Mouse (Mus musculus): ENCODE measurements around the gene Gm6465. TPM values are rescaled to one million over a fixed set of nuclear protein-coding genes. Genes with fewer than 3 reads are reported as not detected.
"Not testable (repeated sequence)": the region's sequence is repeated elsewhere in the genome, so short reads cannot be mapped to it uniquely, and the experiment has no call there.

Gm6465 gene
- not detected in 2 replicates for polyA plus RNA-seq (2014; fragmentation: Nextera tagmentation; extraction: Ambion mirVana)

DNA sequence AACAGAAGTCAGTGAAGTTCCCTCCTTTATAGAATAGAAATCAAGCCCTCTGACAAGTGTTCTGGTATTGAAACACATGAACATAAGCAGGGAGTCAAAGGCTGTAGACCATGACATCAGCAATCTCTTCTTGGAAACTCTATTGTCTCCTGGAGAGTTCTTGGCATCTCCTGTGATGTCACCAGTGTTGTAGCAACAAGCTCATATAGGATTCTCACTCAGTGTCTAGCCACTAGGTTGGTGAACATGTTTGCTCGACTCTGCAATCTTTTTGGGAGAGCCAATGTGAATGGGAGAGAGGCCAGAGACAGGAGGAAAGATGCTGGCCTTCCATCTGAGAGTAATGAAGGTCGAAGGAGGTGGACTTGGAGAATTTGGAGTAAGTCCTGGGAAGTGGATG, at the start of gene Gm6465:
TSS of gene Gm6465 (plus strand) at position 301 of the 400 bp plus-strand sequence.
- not testable (repeated sequence) for H3K9me3 ChIP-seq (ENCODE audit: control insufficient read depth, low read length); H3K4me3 ChIP-seq (ENCODE audit: low read depth, low read length)
- WGBS = 69% methylated on average over 2 of the region's 2 CpGs

DNA sequence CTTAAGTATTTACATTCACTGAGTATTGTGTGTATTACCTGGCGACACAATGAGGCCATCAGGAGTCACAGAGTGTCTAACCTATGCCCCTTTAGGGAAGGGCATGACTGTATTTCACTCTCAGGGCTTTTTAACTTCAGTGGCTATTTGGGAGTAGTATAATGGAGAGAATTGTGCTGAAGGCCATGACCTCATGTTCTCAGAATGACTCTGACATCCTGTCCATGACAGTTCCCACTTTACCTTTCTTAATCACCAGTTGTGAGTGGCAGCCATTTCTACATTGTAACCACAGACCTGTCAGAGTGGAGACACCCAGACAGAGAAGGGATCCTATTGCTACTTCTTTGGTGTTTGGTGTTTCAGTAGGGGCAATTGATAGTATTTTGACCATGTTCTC, 485 bp downstream of the Gm6465 start:
- H3K27ac ChIP-seq (ENCODE audit: low read depth, low read length); H3K9me3 ChIP-seq (ENCODE audit: control insufficient read depth, low read length); H3K36me3 ChIP-seq (ENCODE audit: control insufficient read depth, insufficient read depth, low read length); H3K4me3 ChIP-seq (ENCODE audit: low read depth, low read length); ATAC-seq (ENCODE audit: insufficient read depth, low FRiP score, low TSS enrichment); H3K4me2 ChIP-seq (ENCODE audit: low read depth); DNase-seq (ENCODE audit: low spot score); H3K4me1 ChIP-seq (ENCODE audit: control insufficient read depth, insufficient read depth, low read length); H3K9ac ChIP-seq (ENCODE audit: low read length); H3K27me3 ChIP-seq (ENCODE audit: control insufficient read depth, insufficient read depth, low read length): not testable (repeated sequence)
- 82% methylated on average over 1 of the region's 1 CpGs for whole genome bisulfite sequencing

More for the DNA sequence above, at the start of gene Gm6465:
- not testable (repeated sequence) for H3K27me3 ChIP-seq (ENCODE audit: control insufficient read depth, insufficient read depth, low read length); H3K36me3 ChIP-seq (ENCODE audit: control insufficient read depth, insufficient read depth, low read length); ATAC-seq (ENCODE audit: insufficient read depth, low FRiP score, low TSS enrichment); H3K9ac ChIP-seq (ENCODE audit: low read length); H3K4me2 ChIP-seq (ENCODE audit: low read depth); DNase-seq (ENCODE audit: low spot score); H3K4me1 ChIP-seq (ENCODE audit: control insufficient read depth, insufficient read depth, low read length); H3K27ac ChIP-seq (ENCODE audit: low read depth, low read length)

DNA sequence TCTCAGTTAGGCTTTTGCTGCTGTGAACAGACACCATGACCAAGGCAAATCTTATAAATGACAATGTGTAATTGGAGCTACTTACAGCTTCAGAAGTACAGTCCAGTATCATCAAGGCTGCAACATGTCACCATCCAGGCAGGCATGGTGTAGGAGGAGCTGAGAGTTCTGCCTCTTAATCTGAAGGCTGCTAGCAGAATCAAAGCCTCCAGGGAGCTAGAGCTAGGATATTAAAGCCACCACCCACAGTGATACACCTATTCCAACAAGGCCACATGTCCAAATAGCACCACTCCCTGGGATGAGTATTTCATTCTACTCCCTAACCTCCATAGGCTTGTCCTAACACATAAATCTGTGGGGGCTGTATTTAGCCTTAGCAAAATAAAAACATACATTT, 12.6 kb downstream of the Gm6465 start:
- not testable (repeated sequence) for H3K4me1 ChIP-seq (ENCODE audit: control insufficient read depth, insufficient read depth, low read length); DNase-seq (ENCODE audit: low spot score); H3K9ac ChIP-seq (ENCODE audit: low read length); H3K4me2 ChIP-seq (ENCODE audit: low read depth); ATAC-seq (ENCODE audit: insufficient read depth, low FRiP score, low TSS enrichment); H3K4me3 ChIP-seq (ENCODE audit: low read depth, low read length); H3K27ac ChIP-seq (ENCODE audit: low read depth, low read length); H3K27me3 ChIP-seq (ENCODE audit: control insufficient read depth, insufficient read depth, low read length); H3K9me3 ChIP-seq (ENCODE audit: control insufficient read depth, low read length); H3K36me3 ChIP-seq (ENCODE audit: control insufficient read depth, insufficient read depth, low read length)

Other genes with a start within 250 kb of the Gm6465 start
- gene Gm8922, start 163.6 kb upstream of the Gm6465 start, polyA plus RNA-seq (2014; fragmentation: Nextera tagmentation; extraction: Ambion mirVana) = 0.24 TPM in 1 of 2 replicates, not detected in the other
- not detected in 2 replicates for gene Gm8926, start 75.0 kb upstream of the Gm6465 start, polyA plus RNA-seq (2014; fragmentation: Nextera tagmentation; extraction: Ambion mirVana)
- not detected in 2 replicates for gene 4933402N22Rik, start 72.5 kb downstream of the Gm6465 start, polyA plus RNA-seq (2014; fragmentation: Nextera tagmentation; extraction: Ambion mirVana)

All from neural tube, embryonic 11.5 days (tissue).